Mouse (Mus musculus) intestine, postnatal 0 days (tissue): ENCODE measurements at regions not wholly inside any gene's neighbourhood (a gene's known extent, or its start where the extent isn't known, plus 50 kb on each side); places are given as distances from the start of the nearest gene placed in this dataset.

Source experiments
- ATAC-seq: fragments of 200-750 bp; cut with Nextera tagmentation; 2 replicates; pipeline ENCODE4 v1.8.0; 2017; ENCODE audit warnings: mild to moderate bottlenecking, moderate TSS enrichment, moderate library complexity
- H3K27ac ChIP-seq: fragments of 300-500 bp; sonication (generic); 2 replicates; pipeline ENCODE4 v1.5.1; 2014; ENCODE audit warnings: mild to moderate bottlenecking, low read depth, low read length, moderate library complexity
- H3K27me3 ChIP-seq: fragments of 300-500 bp; sonication (generic); replicated peaks from 2 replicates; pipeline ENCODE4 v1.6.1; 2014; ENCODE audit warnings: low read length, mixed read lengths; ENCODE audit not compliant: control insufficient read depth, insufficient read depth
- H3K36me3 ChIP-seq: fragments of 300-500 bp; sonication (generic); 2 replicates; pipeline ENCODE4 v1.6.1; 2014; ENCODE audit warnings: mild to moderate bottlenecking, moderate library complexity; ENCODE audit not compliant: control insufficient read depth, insufficient read depth
- H3K4me1 ChIP-seq: fragments of 300-500 bp; sonication (generic); replicated peaks from 2 replicates; pipeline ENCODE4 v1.6.1; 2014; ENCODE audit warnings: antibody characterized with exemption, low read length, mixed read lengths; ENCODE audit not compliant: control insufficient read depth, insufficient read depth
- H3K4me2 ChIP-seq: fragments of 300-500 bp; sonication (generic); replicated peaks from 2 replicates; pipeline ENCODE4 v1.6.1; 2014; ENCODE audit warnings: low read depth, mild to moderate bottlenecking, moderate library complexity
- H3K4me3 ChIP-seq: fragments of 300-500 bp; sonication (generic); 2 replicates; pipeline ENCODE4 v1.5.1; 2014; ENCODE audit warnings: low read depth, low read length
- H3K9ac ChIP-seq: fragments of 300-500 bp; sonication (generic); 2 replicates; pipeline ENCODE4 v1.6.1; 2014; ENCODE audit warnings: mild to moderate bottlenecking, low read depth, low read length
- H3K9me3 ChIP-seq: fragments of 300-500 bp; sonication (generic); 2 replicates; pipeline ENCODE4 v1.6.1; 2016; ENCODE audit warnings: mixed run types; ENCODE audit not compliant: control insufficient read depth
- CTCF ChIP-seq: sonication (generic); IDR thresholded peaks from 2 replicates; pipeline ENCODE4 v1.5.1; 2016; ENCODE audit warnings: low read depth, mild to moderate bottlenecking, control low read depth, antibody characterized with exemption, moderate library complexity
- WGBS: fragments of 180-500 bp; shearing (Covaris S2); extraction: QIAGEN DNeasy Blood & Tissue Kit; methylation state at CpG from one replicate; pipeline ENCODE4 v1.1.7; 2014; 5-methylcytosine and 5-hydroxymethylcytosine counted together

- 81% methylated on average over 5 of the region's 5 CpGs for WGBS
- no peaks in the 10 kb centered on the region for H3K9me3 ChIP-seq
- ATAC-seq, result no peak
These were observed 570.0 kb downstream of the Ttll7 start for GRCm38 (mm10) chr3:147422196-147422595.

GRCm38 (mm10) chr3:147423895-147424575 lies 571.9 kb downstream of the Ttll7 start:
- H3K27ac ChIP-seq, result no peak overlapping the region
- no peak overlapping the region for H3K4me3 ChIP-seq
- H3K9ac ChIP-seq, result no peak overlapping the region
- H3K4me1 ChIP-seq, result no peaks in the 10 kb centered on the region
- TF ChIP-seq CTCF, result no peak
- WGBS, result 74% methylated on average over 2 of the region's 2 CpGs
- H3K9me3 ChIP-seq, result no peaks in the 10 kb centered on the region
- H3K4me2 ChIP-seq, result no peak overlapping the region
- no peak for ATAC-seq
- H3K36me3 ChIP-seq, result no peaks in the 10 kb centered on the region
- H3K27me3 ChIP-seq, result no peaks in the 10 kb centered on the region

More at GRCm38 (mm10) chr3:147422196-147422595, 570.0 kb downstream of the Ttll7 start:
- Histone ChIP-seq H3K4me1 (no peaks in the 10 kb centered on the region), H3K27ac (no peak overlapping the region), H3K36me3 (no peaks in the 10 kb centered on the region), H3K9ac (no peak overlapping the region), H3K4me2 (no peak overlapping the region), H3K4me3 (no peak overlapping the region), H3K27me3 (no peaks in the 10 kb centered on the region)
- no peak for TF ChIP-seq CTCF

- no peak overlapping the region for H3K9ac ChIP-seq
- WGBS, result 68% methylated on average over 10 of the region's 10 CpGs
- no peak for TF ChIP-seq CTCF
- no peak overlapping the region for H3K4me3 ChIP-seq
- H3K4me1 ChIP-seq, result no peaks in the 10 kb centered on the region
- no peaks in the 10 kb centered on the region for H3K36me3 ChIP-seq
- no peak overlapping the region for H3K27ac ChIP-seq
- no peaks in the 10 kb centered on the region for H3K27me3 ChIP-seq
- ATAC-seq, result no peak
- no peaks in the 10 kb centered on the region for H3K9me3 ChIP-seq
- H3K4me2 ChIP-seq, result no peak overlapping the region
These were observed 576.7 kb downstream of the Ttll7 start for GRCm38 (mm10) chr3:147428837-147429236.

GRCm38 (mm10) chr3:147442925-147443690 lies 590.9 kb downstream of the Ttll7 start:
- no peaks in the 10 kb centered on the region for H3K9me3 ChIP-seq
- H3K9ac ChIP-seq, result no peak overlapping the region
- no peaks in the 10 kb centered on the region for H3K4me1 ChIP-seq
- 66% methylated on average over 5 of the region's 5 CpGs for WGBS
- no peak for ATAC-seq
- no peak overlapping the region for H3K4me2 ChIP-seq
- H3K36me3 ChIP-seq, result no peaks in the 10 kb centered on the region
- no peak overlapping the region for H3K27ac ChIP-seq
- H3K4me3 ChIP-seq, result no peak overlapping the region
- no peaks in the 10 kb centered on the region for H3K27me3 ChIP-seq
- no peak for TF ChIP-seq CTCF

GRCm38 (mm10) chr3:147443691-147443960 lies 591.5 kb downstream of the Ttll7 start:
- Histone ChIP-seq H3K4me1 (no peaks in the 10 kb centered on the region), H3K27ac (no peak overlapping the region), H3K27me3 (no peaks in the 10 kb centered on the region), H3K4me3 (no peak overlapping the region), H3K9me3 (no peaks in the 10 kb centered on the region), H3K36me3 (no peaks in the 10 kb centered on the region), H3K9ac (no peak overlapping the region), H3K4me2 (no peak overlapping the region)
- TF ChIP-seq CTCF, result no peak
- no peak for ATAC-seq

GRCm38 (mm10) chr3:147444005-147444763 lies 592.0 kb downstream of the Ttll7 start:
- TF ChIP-seq CTCF, result no peak
- Histone ChIP-seq H3K4me3 (no peak overlapping the region), H3K9me3 (no peaks in the 10 kb centered on the region), H3K9ac (no peak overlapping the region), H3K4me2 (no peak overlapping the region), H3K27ac (no peak overlapping the region), H3K4me1 (no peaks in the 10 kb centered on the region), H3K36me3 (no peaks in the 10 kb centered on the region), H3K27me3 (no peaks in the 10 kb centered on the region)
- 50% methylated on average over 10 of the region's 10 CpGs for WGBS
- ATAC-seq, result peak; percentile 90
